Mouse (Mus musculus) bone marrow macrophage, adult 2 months (primary cell): ENCODE results near the gene Gapvd1.

Experiments
- CTCF ChIP-seq: IDR thresholded peaks from 2 replicates; pipeline ENCODE4 v1.5.1; 2012; ENCODE audit warnings: low read depth, mild to moderate bottlenecking, low read length, moderate library complexity
- POLR2A ChIP-seq: IDR thresholded peaks from 2 replicates; pipeline ENCODE4 v1.6.1; 2012; ENCODE audit warnings: mild to moderate bottlenecking, low read depth, low read length, borderline replicate concordance

DNA sequence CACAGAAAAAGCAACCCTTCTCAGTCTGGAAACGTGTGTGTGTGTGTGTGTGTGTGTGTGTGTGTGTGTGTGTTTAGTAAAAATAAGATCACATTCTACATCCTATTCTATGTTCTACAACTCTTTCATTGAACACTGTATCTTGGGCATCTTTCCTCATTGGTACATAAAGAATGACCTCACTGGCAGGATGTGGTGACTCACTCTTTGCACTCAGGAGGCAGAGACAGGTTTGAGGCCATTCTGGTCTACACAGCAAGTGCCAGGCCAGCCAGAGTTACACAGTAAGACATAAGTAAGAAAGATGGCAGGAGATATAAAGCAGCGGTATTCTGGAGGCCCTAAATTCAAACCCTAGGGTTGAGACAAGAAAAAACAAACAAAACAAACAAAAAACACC is 7.8 kb upstream of the Gapvd1 start:
- TF ChIP-seq CTCF = no peak
- no peak for TF ChIP-seq POLR2A
